Mouse (Mus musculus) E14TG2a.4 (cell line): ENCODE results near the gene Kif26b.
A peak's percentile ranks its signal among the peaks of the same experiment; 100 is the strongest.

Experiments used
- H3K27me3 ChIP-seq: 2 replicates; pipeline ENCODE4 v1.6.1; 2014; ENCODE audit warnings: low read length, control low read depth; ENCODE audit not compliant: insufficient read depth
- H3K36me3 ChIP-seq: 2 replicates; pipeline ENCODE4 v1.6.1; 2014; ENCODE audit warnings: low read length, control low read depth; ENCODE audit not compliant: insufficient read depth
- H3K4me1 ChIP-seq: replicated peaks from 2 replicates; pipeline ENCODE4 v1.6.1; 2014; ENCODE audit warnings: low read depth, low read length, control low read depth
- H3K4me3 ChIP-seq: replicated peaks from 2 replicates; pipeline ENCODE4 v1.5.1; 2014; ENCODE audit warnings: mild to moderate bottlenecking, low read length
- H3K9me3 ChIP-seq: 2 replicates; pipeline ENCODE4 v1.6.1; 2014; ENCODE audit warnings: low read length, control low read depth
- CTCF ChIP-seq: conservative IDR thresholded peaks from 2 replicates; pipeline ENCODE4 v1.5.1; 2014; ENCODE audit warnings: low read length
- NANOG ChIP-seq: IDR thresholded peaks from 2 replicates; pipeline ENCODE4 v1.6.1; 2014; ENCODE audit warnings: borderline replicate concordance, low read length, mixed read lengths
- POU5F1 ChIP-seq: IDR thresholded peaks from 2 replicates; pipeline ENCODE4 v1.6.1; 2014; ENCODE audit warnings: low read length, borderline replicate concordance

Kif26b gene

GRCm38 (mm10) chr1:178912936-178913716, 384.2 kb downstream of the Kif26b start:
- H3K36me3 ChIP-seq, result no peaks in the 10 kb centered on the region
- H3K4me3 ChIP-seq, result no peak overlapping the region
- no peaks in the 10 kb centered on the region for H3K9me3 ChIP-seq
- H3K4me1 ChIP-seq, result peaks cover 34% of the 10 kb centered on the region
- H3K27me3 ChIP-seq, result peaks cover 67% of the 10 kb centered on the region
- TF ChIP-seq CTCF (no peak), POU5F1 (no peak), NANOG (no peak)

GRCm38 (mm10) chr1:178915056-178915455, 386.1 kb downstream of the Kif26b start:
- Histone ChIP-seq H3K4me1 (peaks cover 35% of the 10 kb centered on the region), H3K4me3 (peak overlapping the region; percentile 7; the same call in 1 of the 2 replicates), H3K27me3 (peaks cover 72% of the 10 kb centered on the region), H3K36me3 (no peaks in the 10 kb centered on the region), H3K9me3 (no peaks in the 10 kb centered on the region)
- TF ChIP-seq POU5F1 (no peak), CTCF (no peak), NANOG (no peak)

GRCm38 (mm10) chr1:178917194-178917902, 388.4 kb downstream of the Kif26b start:
- Histone ChIP-seq H3K27me3 (peaks cover 76% of the 10 kb centered on the region), H3K4me3 (peak overlapping the region; percentile 74), H3K36me3 (no peaks in the 10 kb centered on the region), H3K9me3 (no peaks in the 10 kb centered on the region), H3K4me1 (peaks cover 35% of the 10 kb centered on the region)
- no peak for TF ChIP-seq CTCF

DNA sequence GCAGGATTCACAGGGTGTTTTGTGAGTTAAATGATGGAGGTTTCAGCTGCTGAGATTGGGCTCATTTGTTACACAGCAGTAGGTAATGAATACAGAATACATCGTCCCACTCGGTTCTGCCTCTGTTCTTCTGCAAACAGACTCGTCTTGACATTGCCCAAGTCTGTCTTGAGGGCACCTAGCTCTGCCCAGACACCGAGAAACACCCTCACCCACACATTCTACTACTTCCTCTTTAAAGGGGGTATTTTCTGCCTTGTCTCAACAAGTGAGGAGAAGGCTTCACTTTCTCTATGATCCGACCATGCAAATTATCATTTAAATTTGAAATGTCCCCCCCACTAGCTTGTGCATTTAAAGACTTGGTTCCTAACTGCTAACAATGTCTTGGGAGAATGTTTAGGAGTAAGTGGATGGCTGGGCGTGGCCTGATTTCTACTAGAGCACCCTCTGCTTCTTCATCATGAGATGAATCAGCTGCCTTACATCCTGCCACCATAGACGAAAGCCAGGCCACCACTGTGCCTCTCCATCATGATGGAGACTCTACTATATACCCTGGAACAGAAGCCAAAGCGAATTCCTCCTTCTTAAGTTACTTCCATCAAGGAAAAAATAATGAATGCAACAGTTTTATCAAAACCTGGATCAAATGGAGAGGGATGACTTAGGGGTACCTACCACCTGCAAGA, 395.7 kb downstream of the Kif26b start:
- H3K9me3 ChIP-seq, result no peaks in the 10 kb centered on the region
- no peak for TF ChIP-seq POU5F1
- TF ChIP-seq CTCF, result no peak
- no peak for TF ChIP-seq NANOG
- H3K4me1 ChIP-seq, result no peaks in the 10 kb centered on the region
- peaks cover 23% of the 10 kb centered on the region for H3K27me3 ChIP-seq
- no peaks in the 10 kb centered on the region for H3K36me3 ChIP-seq
- no peak overlapping the region for H3K4me3 ChIP-seq

GRCm38 (mm10) chr1:178929531-178929930, 400.6 kb downstream of the Kif26b start:
- TF ChIP-seq NANOG (no peak), CTCF (no peak), POU5F1 (no peak)
- no peaks in the 10 kb centered on the region for H3K4me1 ChIP-seq

DNA sequence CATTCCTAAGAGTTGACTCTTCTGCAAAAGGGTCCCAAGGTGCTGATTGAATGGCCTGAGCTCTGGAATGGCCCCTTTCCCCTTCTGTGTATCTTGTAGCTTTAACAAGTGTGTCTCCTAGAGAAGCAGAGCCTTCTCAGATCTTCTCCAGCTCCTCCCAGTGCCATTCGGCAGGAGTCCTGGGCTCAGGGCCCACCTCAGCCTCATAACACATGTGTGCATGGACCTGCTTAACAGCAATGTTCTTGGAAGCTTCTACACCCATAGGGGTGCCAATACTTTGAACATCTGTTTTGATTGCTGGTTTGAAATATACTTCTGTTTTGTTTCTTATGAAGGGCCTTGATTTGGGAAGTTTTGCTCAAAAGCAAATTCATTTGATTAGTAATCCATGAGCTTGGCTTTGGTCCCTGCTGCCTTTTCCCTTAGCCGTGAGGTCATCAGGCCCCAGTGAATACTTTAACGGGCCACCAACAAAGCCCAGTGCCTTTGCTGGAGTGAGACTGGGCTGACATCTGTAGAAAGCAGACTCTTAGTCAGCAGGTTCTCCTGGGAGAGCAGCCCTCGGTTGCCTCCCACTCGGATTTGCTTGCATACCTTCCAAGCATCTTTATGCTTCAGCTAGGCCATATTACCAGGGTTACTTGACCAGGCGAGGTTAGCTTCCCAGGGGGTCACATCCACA, 405.2 kb downstream of the Kif26b start:
- TF ChIP-seq POU5F1, result no peak
- TF ChIP-seq CTCF, result no peak
- no peak for TF ChIP-seq NANOG

More at GRCm38 (mm10) chr1:178929531-178929930, 400.6 kb downstream of the Kif26b start:
- Histone ChIP-seq H3K36me3 (no peaks in the 10 kb centered on the region), H3K4me3 (no peak overlapping the region), H3K27me3 (peaks cover 19% of the 10 kb centered on the region), H3K9me3 (peaks cover 11% of the 10 kb centered on the region)

GRCm38 (mm10) chr1:178936457-178936856, 407.5 kb downstream of the Kif26b start:
- H3K4me3 ChIP-seq, result no peak overlapping the region
- no peak for TF ChIP-seq NANOG
- TF ChIP-seq POU5F1, result no peak
- no peak for TF ChIP-seq CTCF
- no peaks in the 10 kb centered on the region for H3K36me3 ChIP-seq
- H3K9me3 ChIP-seq, result peaks cover 14% of the 10 kb centered on the region
- peaks cover 7% of the 10 kb centered on the region for H3K27me3 ChIP-seq
- H3K4me1 ChIP-seq, result peaks cover 3% of the 10 kb centered on the region; the same call in 1 of the 2 replicates

More for the DNA sequence above, 405.2 kb downstream of the Kif26b start:
- Histone ChIP-seq H3K9me3 (peaks cover 11% of the 10 kb centered on the region), H3K4me1 (peaks cover 3% of the 10 kb centered on the region; the same call in 1 of the 2 replicates), H3K36me3 (no peaks in the 10 kb centered on the region), H3K4me3 (no peak overlapping the region), H3K27me3 (peaks cover 14% of the 10 kb centered on the region)

- no peak for TF ChIP-seq CTCF
- TF ChIP-seq POU5F1, result no peak
- no peak for TF ChIP-seq NANOG
- Histone ChIP-seq H3K4me1 (peaks cover 3% of the 10 kb centered on the region; the same call in 1 of the 2 replicates), H3K4me3 (no peak overlapping the region), H3K36me3 (no peaks in the 10 kb centered on the region), H3K9me3 (peaks cover 14% of the 10 kb centered on the region), H3K27me3 (peaks cover 9% of the 10 kb centered on the region)
Measured at GRCm38 (mm10) chr1:178936976-178937375, 408.1 kb downstream of the Kif26b start.
